Mouse (Mus musculus) C2C12 (cell line): Measurements from ENCODE around the gene Gfod1.

ENCODE experiments used
- CEBPB ChIP-seq: IDR thresholded peaks from one replicate; pipeline ENCODE4 v1.6.1; 2011; ENCODE audit warnings: low read depth, mild to moderate bottlenecking, control low read depth, moderate library complexity
- CTCF ChIP-seq: IDR thresholded peaks from one replicate; pipeline ENCODE4 v1.5.1; 2011; ENCODE audit not compliant: control insufficient read depth, insufficient read depth, insufficient read length
- MYOD1 ChIP-seq: IDR thresholded peaks from one replicate; pipeline ENCODE4 v1.6.1; 2011; ENCODE audit warnings: low read depth; ENCODE audit not compliant: control insufficient read depth, insufficient read length
- USF1 ChIP-seq: IDR thresholded peaks from one replicate; pipeline ENCODE4 v1.6.1; 2011; ENCODE audit warnings: low read depth, mild to moderate bottlenecking, control low read depth, moderate library complexity

DNA sequence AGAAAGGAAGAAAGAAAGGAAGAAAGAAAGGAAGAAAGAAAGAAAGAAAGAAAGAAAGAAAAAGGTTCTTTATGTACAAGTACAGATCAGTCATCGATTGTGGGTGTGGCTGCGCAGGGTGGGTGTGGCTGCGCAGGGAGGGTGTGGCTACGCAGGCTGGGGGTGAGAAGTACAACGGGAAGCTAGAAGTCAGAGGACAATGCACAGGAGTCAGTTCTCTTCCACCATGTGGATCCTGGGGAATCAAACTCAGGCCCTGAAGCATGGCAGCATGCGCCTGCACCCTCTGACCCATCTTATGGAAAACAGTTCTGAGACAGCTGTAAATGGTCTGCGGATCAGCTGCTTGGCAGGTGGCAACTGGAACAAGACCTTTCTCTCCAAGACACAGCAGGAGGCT lies 122.9 kb downstream of the Gfod1 start:
- TF ChIP-seq CTCF, result no peak
- TF ChIP-seq USF1, result no peak
- TF ChIP-seq CEBPB, result no peak
- TF ChIP-seq MYOD1, result no peak
